Comparison of ENCODE assay signal across 28 mouse cellular contexts in the genomic region with DNA sequence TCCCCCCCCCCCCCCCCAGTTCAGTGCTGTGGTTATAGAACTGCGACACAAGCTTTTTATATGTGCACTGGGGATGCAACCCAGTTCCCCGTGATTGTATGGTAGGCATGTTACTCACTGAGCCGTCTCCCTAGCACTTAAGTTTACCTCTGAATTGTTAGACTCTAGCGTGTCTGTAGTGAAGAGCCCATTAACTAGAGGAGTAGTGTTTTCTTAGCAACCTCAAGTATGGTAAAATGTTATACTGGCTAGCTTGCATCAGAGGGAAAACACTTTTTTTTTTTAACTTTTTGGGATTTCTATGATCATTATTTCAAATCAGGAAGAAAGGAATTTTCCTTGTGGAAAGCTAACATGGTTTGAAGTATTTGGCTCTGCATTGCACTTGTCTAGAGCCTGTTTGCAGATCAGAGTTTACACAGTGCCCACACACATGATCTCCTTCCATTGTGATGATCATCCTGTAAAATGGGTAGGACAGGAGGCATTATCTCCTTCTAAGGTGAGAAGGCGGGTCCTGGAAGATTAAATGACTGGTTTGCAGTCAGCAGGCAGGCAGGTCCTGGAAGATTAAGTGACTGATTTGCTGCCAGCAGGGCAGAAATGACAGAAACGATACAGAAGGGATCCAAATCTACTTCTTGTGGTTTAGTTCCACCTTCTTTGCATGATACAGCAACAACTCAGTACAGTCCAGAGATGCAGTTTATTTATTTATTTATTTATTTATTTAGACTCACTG.
DNase-seq lines count a peak whose midpoint lies in the region; ATAC-seq lines count a peak whose summit lies in the region.
"Had no signal": no experiment of that assay in that cellular context is flagged by ENCODE, and none has a peak within 500 bp of the region (broad histone marks: within the 10 kb centered on the region; RNA-seq: fewer than 3 reads in every experiment).

No protein-coding gene starts in this region.

- no peaks in the 10 kb centered on the region for H3K36me3 ChIP-seq in forebrain, embryonic 16.5 days (ENCODE audit: control insufficient read depth, insufficient read depth)
- peaks cover 26% of the 10 kb centered on the region for H3K36me3 ChIP-seq in forebrain, embryonic 10.5 days (replicated peaks)
- H3K36me3 ChIP-seq: heart, embryonic 13.5 days; hindbrain, embryonic 15.5 days; kidney, embryonic 15.5 days; limb, embryonic 13.5 days; liver, embryonic 12.5 days; neural tube, embryonic 13.5 days had no signal

- 81% methylated on average over 6 of the region's 6 CpGs for WGBS in forebrain, embryonic 16.5 days
- 87% methylated on average over 6 of the region's 6 CpGs for WGBS in forebrain, embryonic 10.5 days

- H3K4me2 ChIP-seq in forebrain, embryonic 16.5 days (ENCODE audit: low read length), result no peak overlapping the region
- H3K4me2 ChIP-seq: heart, embryonic 13.5 days; hindbrain, embryonic 15.5 days; kidney, embryonic 15.5 days; limb, embryonic 13.5 days; liver, embryonic 12.5 days; neural tube, embryonic 13.5 days had no signal

- no peaks in the 10 kb centered on the region for H3K9me3 ChIP-seq in forebrain, embryonic 16.5 days (ENCODE audit: control insufficient read depth, low read length)
- H3K9me3 ChIP-seq in forebrain, embryonic 10.5 days, result no peaks in the 10 kb centered on the region; the same call in 1 of the 2 replicates
- H3K9me3 ChIP-seq: heart, embryonic 13.5 days; hindbrain, embryonic 10.5 days; hindbrain, embryonic 15.5 days; kidney, embryonic 15.5 days; limb, embryonic 13.5 days; liver, embryonic 12.5 days; neural tube, embryonic 13.5 days had no signal

- no peaks in the 10 kb centered on the region for H3K27me3 ChIP-seq in forebrain, embryonic 16.5 days (replicated peaks; ENCODE audit: control insufficient read depth, insufficient read depth, low read length)
- no peaks in the 10 kb centered on the region for H3K27me3 ChIP-seq in forebrain, embryonic 10.5 days (ENCODE audit: poor library complexity, severe bottlenecking)
- H3K27me3 ChIP-seq: heart, embryonic 13.5 days; hindbrain, embryonic 15.5 days; kidney, embryonic 15.5 days; limb, embryonic 13.5 days; liver, embryonic 12.5 days; neural tube, embryonic 13.5 days had no signal

- H3K27ac ChIP-seq in forebrain, embryonic 16.5 days (ENCODE audit: low read length), result no peak overlapping the region
- no peak overlapping the region for H3K27ac ChIP-seq in forebrain, embryonic 10.5 days
- H3K27ac ChIP-seq: hindbrain, embryonic 10.5 days; hindbrain, embryonic 15.5 days; kidney, embryonic 15.5 days; layer of hippocampus, adult 2 months; limb, embryonic 13.5 days; liver, embryonic 12.5 days; stomach, postnatal 0 days had no signal

- H3K4me3 ChIP-seq in forebrain, embryonic 16.5 days (replicated peaks; ENCODE audit: low read length), result no peak overlapping the region
- no peak overlapping the region for H3K4me3 ChIP-seq in forebrain, embryonic 10.5 days
- H3K4me3 ChIP-seq: heart, embryonic 13.5 days; hindbrain, embryonic 10.5 days; hindbrain, embryonic 15.5 days; kidney, embryonic 15.5 days; layer of hippocampus, adult 2 months; limb, embryonic 13.5 days; liver, embryonic 12.5 days; neural tube, embryonic 13.5 days had no signal

- 0 out of 2 replicates have a peak, but pooled peaks have one; percentile 10 for ATAC-seq in forebrain, embryonic 16.5 days
- ATAC-seq: forebrain, embryonic 14.5 days; liver, embryonic 12.5 days had no signal

- 0 out of 2 replicates have a peak, but pooled peaks cover 3% of the 10 kb centered on the region for H3K4me1 ChIP-seq in forebrain, embryonic 16.5 days (replicated peaks; ENCODE audit: control insufficient read depth, insufficient read depth, low read length)
- H3K4me1 ChIP-seq in forebrain, embryonic 10.5 days, result peaks cover 46% of the 10 kb centered on the region

- no peak overlapping the region for H3K9ac ChIP-seq in forebrain, embryonic 16.5 days (replicated peaks; ENCODE audit: low read depth, low read length)
- H3K9ac ChIP-seq: hindbrain, embryonic 15.5 days; kidney, embryonic 15.5 days; limb, embryonic 13.5 days; liver, embryonic 12.5 days; neural tube, embryonic 13.5 days had no signal

- DNase-seq in forebrain, embryonic 10.5 days (ENCODE audit: extremely low spot score, low spot score), result no peak
- DNase-seq in thymus, postnatal 0 days (ENCODE audit: low spot score), result peak; percentile 31
- DNase-seq in thymus, postnatal 14 days, result no peak
- peak; percentile 67 for DNase-seq in ZHBTc4 (ENCODE audit: low read depth, low spot score)
- DNase-seq in kidney, postnatal 10 days, result no peak
- DNase-seq in layer of hippocampus, postnatal 36 days, result no peak
- DNase-seq: adrenal gland, postnatal 14 days; B cell, adult 2 months; cerebellum, postnatal 36 days; heart, postnatal 10 days; kidney, adult 18-20 months; kidney, postnatal 36 days; lung, adult 18-20 months; lung, postnatal 10 days; right cerebral cortex, postnatal 4 days; thymus, adult 18-20 months; thymus, postnatal 4 days had no signal

Comparison
In these comparisons a context has a peak if more than half of its experiments do, and no peak if none do; other contexts are left out.
1. DNase-seq: peak in thymus, postnatal 0 days (single experiment) and ZHBTc4 (single experiment); none in forebrain, embryonic 10.5 days (single experiment), thymus, postnatal 14 days (single experiment), kidney, postnatal 10 days (single experiment) and layer of hippocampus, postnatal 36 days (0 of 2).